Mouse (Mus musculus): Measurements from ENCODE around the gene Pik3c2a. TPM values are rescaled to one million over a fixed set of nuclear protein-coding genes. Genes with fewer than 3 reads are reported as not detected.

Pik3c2a gene
- polyA plus RNA-seq, 1 experiment from 2014 or later: 21.5 TPM

DNA sequence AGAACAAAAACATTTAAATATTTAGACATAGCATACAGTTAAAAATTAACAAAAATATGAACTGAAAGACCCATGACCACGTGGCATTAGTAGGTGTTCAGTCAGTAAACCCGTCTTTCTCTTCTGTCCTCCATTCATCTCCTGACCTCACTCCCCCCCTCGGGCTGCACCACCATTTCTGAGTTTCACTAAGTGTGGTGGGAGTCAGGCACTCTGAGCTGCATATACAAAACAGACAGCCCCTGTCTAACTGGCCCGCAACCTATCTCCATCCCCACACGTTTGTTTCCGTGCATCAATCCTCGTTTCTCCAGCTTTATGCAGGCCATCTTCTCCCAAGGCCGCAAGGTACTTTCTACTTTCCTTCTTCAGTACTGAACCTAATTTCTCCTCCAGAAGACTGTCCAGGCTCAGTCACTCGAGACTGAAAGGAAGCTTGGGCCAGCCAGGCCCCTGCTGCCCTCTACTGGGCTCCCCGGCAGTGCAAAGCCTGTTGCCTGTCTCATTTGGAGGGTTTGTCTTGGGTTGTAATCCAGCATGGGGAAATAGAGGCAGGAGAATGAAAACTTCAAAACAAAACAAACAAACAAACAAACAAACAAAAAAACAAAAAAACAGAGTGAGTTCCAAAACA is 119.8 kb downstream of the Pik3c2a start:
- H3K4me2 ChIP-seq (ENCODE audit: low read depth, low read length): no peak overlapping the region
- ATAC-seq (ENCODE audit: low read depth): peak; percentile 45; the same call in 1 of the 2 replicates

GRCm38 (mm10) chr7:116309456-116309855 is 133.8 kb downstream of the Pik3c2a start:
- H3K9ac ChIP-seq (ENCODE audit: low read depth, low read length): no peak overlapping the region
- H3K9me3 ChIP-seq (ENCODE audit: control insufficient read depth, low read length): no peaks in the 10 kb centered on the region
- H3K27ac ChIP-seq (replicated peaks; ENCODE audit: low read depth, low read length): no peak overlapping the region
- DNase-seq (ENCODE audit: low spot score): no peak
- no peak overlapping the region; the same call in 1 of the 2 replicates for H3K4me3 ChIP-seq (ENCODE audit: low read depth, low read length)
- no peaks in the 10 kb centered on the region for H3K36me3 ChIP-seq (ENCODE audit: control insufficient read depth, insufficient read depth, low read length)
- peaks cover 3% of the 10 kb centered on the region; the same call in 1 of the 2 replicates for H3K4me1 ChIP-seq (ENCODE audit: control insufficient read depth, insufficient read depth, low read length)
- no peak for ATAC-seq (ENCODE audit: low read depth)
- H3K27me3 ChIP-seq (replicated peaks; ENCODE audit: control insufficient read depth, insufficient read depth, low read length): peaks cover 35% of the 10 kb centered on the region
- H3K4me2 ChIP-seq (ENCODE audit: low read depth, low read length): peak overlapping the region; percentile 33; the same call in 1 of the 2 replicates
- WGBS: 18% methylated on average over 9 of the region's 9 CpGs

More for the DNA sequence above, 119.8 kb downstream of the Pik3c2a start:
- WGBS: 28% methylated on average over 10 of the region's 10 CpGs
- peak; percentile 82 for DNase-seq (ENCODE audit: low spot score)
- no peak overlapping the region for H3K9ac ChIP-seq (ENCODE audit: low read depth, low read length)
- H3K9me3 ChIP-seq (ENCODE audit: control insufficient read depth, low read length): no peaks in the 10 kb centered on the region
- H3K36me3 ChIP-seq (ENCODE audit: control insufficient read depth, insufficient read depth, low read length): no peaks in the 10 kb centered on the region
- H3K4me3 ChIP-seq (ENCODE audit: low read depth, low read length): no peak overlapping the region
- no peak overlapping the region for H3K27ac ChIP-seq (replicated peaks; ENCODE audit: low read depth, low read length)
- H3K4me1 ChIP-seq (ENCODE audit: control insufficient read depth, insufficient read depth, low read length): no peaks in the 10 kb centered on the region
- no peaks in the 10 kb centered on the region for H3K27me3 ChIP-seq (replicated peaks; ENCODE audit: control insufficient read depth, insufficient read depth, low read length)

- no peak for DNase-seq (ENCODE audit: low spot score)
- H3K9ac ChIP-seq (ENCODE audit: low read depth, low read length): 0 out of 2 replicates have a peak overlapping the region, but pooled peaks have one; percentile 37
Measured at GRCm38 (mm10) chr7:116308632-116308991, 134.6 kb downstream of the Pik3c2a start.

GRCm38 (mm10) chr7:116307871-116308631 is 135.2 kb downstream of the Pik3c2a start, which contains the start of gene Plekha7:
Gene Plekha7, minus strand, starts transcription at chr7:116308376.
- Histone ChIP-seq H3K4me1 (ENCODE audit: control insufficient read depth, insufficient read depth, low read length) (peaks cover 3% of the 10 kb centered on the region; the same call in 1 of the 2 replicates), H3K4me2 (ENCODE audit: low read depth, low read length) (peak within 1 kb of the TSS; percentile 100), H3K4me3 (ENCODE audit: low read depth, low read length) (peak within 1 kb of the TSS; percentile 64), H3K9ac (ENCODE audit: low read depth, low read length) (peak within 1 kb of the TSS; percentile 57), H3K9me3 (ENCODE audit: control insufficient read depth, low read length) (no peaks in the 10 kb centered on the region), H3K27me3 (replicated peaks; ENCODE audit: control insufficient read depth, insufficient read depth, low read length) (peaks cover 35% of the 10 kb centered on the region), H3K36me3 (ENCODE audit: control insufficient read depth, insufficient read depth, low read length) (no peaks in the 10 kb centered on the region), H3K27ac (replicated peaks; ENCODE audit: low read depth, low read length) (no peak within 1 kb of the TSS)
- 0% methylated on average over 14 of the region's 65 CpGs for WGBS
- DNase-seq (ENCODE audit: low spot score): peak; percentile 75
- peak; percentile 68 for ATAC-seq (ENCODE audit: low read depth)

More at GRCm38 (mm10) chr7:116308632-116308991, 134.6 kb downstream of the Pik3c2a start:
- no peaks in the 10 kb centered on the region for H3K36me3 ChIP-seq (ENCODE audit: control insufficient read depth, insufficient read depth, low read length)
- WGBS: 2% methylated on average over 13 of the region's 16 CpGs
- peak overlapping the region; percentile 64 for H3K4me3 ChIP-seq (ENCODE audit: low read depth, low read length)
- H3K4me1 ChIP-seq (ENCODE audit: control insufficient read depth, insufficient read depth, low read length): peaks cover 3% of the 10 kb centered on the region; the same call in 1 of the 2 replicates
- ATAC-seq (ENCODE audit: low read depth): 0 out of 2 replicates have a peak, but pooled peaks have one; percentile 27
- peaks cover 35% of the 10 kb centered on the region for H3K27me3 ChIP-seq (replicated peaks; ENCODE audit: control insufficient read depth, insufficient read depth, low read length)
- no peak overlapping the region for H3K27ac ChIP-seq (replicated peaks; ENCODE audit: low read depth, low read length)
- H3K4me2 ChIP-seq (ENCODE audit: low read depth, low read length): peak overlapping the region; percentile 100
- no peaks in the 10 kb centered on the region for H3K9me3 ChIP-seq (ENCODE audit: control insufficient read depth, low read length)

DNA sequence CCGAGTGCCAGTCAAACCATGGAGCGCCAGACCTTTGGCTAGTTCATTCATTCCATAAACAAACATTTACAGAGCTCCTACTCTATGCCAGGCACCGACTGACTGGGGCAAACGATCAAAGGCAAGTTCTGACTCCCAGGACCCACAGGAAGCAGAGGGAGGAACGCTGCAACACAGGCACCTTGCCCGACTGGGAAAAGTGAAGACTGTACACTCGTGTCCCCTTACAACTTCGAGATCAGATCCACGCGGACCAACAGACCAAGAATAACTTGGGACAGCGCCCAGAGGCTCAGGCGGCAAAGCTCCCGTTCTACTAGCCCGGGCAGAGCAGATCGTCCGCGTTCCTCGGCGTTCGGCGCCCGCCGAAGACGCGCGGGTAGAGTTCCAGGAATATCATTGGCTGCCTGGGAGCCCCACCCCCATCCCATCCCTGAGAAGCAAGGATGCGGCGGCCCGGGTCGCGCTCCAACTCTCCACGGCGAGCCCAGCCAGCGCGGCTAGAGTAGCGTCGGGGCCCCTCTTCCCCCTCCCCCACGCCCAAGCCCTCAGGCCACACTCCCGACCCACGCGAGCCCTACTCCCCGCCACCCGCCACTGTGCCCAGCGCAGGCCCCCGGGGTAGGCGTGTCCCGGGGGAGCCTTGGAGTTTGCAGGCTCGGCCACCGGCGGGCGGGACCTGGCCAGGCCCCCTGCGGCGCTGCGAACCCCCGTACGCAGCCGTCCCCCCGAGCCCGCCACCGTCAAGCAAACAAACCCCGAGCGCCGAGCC is 136.0 kb downstream of the Pik3c2a start:
- WGBS: under 1% methylated on average over 19 of the region's 63 CpGs
- Histone ChIP-seq H3K27ac (replicated peaks; ENCODE audit: low read depth, low read length) (no peak overlapping the region), H3K4me3 (ENCODE audit: low read depth, low read length) (peak overlapping the region; percentile 64)

GRCm38 (mm10) chr7:116306601-116307000 is 136.6 kb downstream of the Pik3c2a start:
- no peak for DNase-seq (ENCODE audit: low spot score)
- Histone ChIP-seq H3K27me3 (replicated peaks; ENCODE audit: control insufficient read depth, insufficient read depth, low read length) (peaks cover 35% of the 10 kb centered on the region), H3K9ac (ENCODE audit: low read depth, low read length) (no peak overlapping the region), H3K9me3 (ENCODE audit: control insufficient read depth, low read length) (no peaks in the 10 kb centered on the region), H3K27ac (replicated peaks; ENCODE audit: low read depth, low read length) (no peak overlapping the region), H3K4me3 (ENCODE audit: low read depth, low read length) (peak overlapping the region; percentile 64), H3K4me1 (ENCODE audit: control insufficient read depth, insufficient read depth, low read length) (peaks cover 3% of the 10 kb centered on the region; the same call in 1 of the 2 replicates), H3K4me2 (ENCODE audit: low read depth, low read length) (peak overlapping the region; percentile 100), H3K36me3 (ENCODE audit: control insufficient read depth, insufficient read depth, low read length) (no peaks in the 10 kb centered on the region)
- WGBS: 16% methylated on average over 5 of the region's 5 CpGs
- ATAC-seq (ENCODE audit: low read depth): no peak

More for the DNA sequence above, 136.0 kb downstream of the Pik3c2a start:
- H3K4me1 ChIP-seq (ENCODE audit: control insufficient read depth, insufficient read depth, low read length): peaks cover 3% of the 10 kb centered on the region; the same call in 1 of the 2 replicates
- ATAC-seq (ENCODE audit: low read depth) (peak; percentile 88), DNase-seq (ENCODE audit: low spot score) (peak; percentile 85)
- H3K9me3 ChIP-seq (ENCODE audit: control insufficient read depth, low read length): no peaks in the 10 kb centered on the region
- H3K27me3 ChIP-seq (replicated peaks; ENCODE audit: control insufficient read depth, insufficient read depth, low read length): peaks cover 35% of the 10 kb centered on the region
- H3K4me2 ChIP-seq (ENCODE audit: low read depth, low read length): peak overlapping the region; percentile 100
- peak overlapping the region; percentile 57 for H3K9ac ChIP-seq (ENCODE audit: low read depth, low read length)
- H3K36me3 ChIP-seq (ENCODE audit: control insufficient read depth, insufficient read depth, low read length): no peaks in the 10 kb centered on the region

GRCm38 (mm10) chr7:116301661-116302311 is 141.5 kb downstream of the Pik3c2a start:
- ATAC-seq (ENCODE audit: low read depth): no peak
- H3K27ac ChIP-seq (replicated peaks; ENCODE audit: low read depth, low read length): no peak overlapping the region
- WGBS: 90% methylated on average over 5 of the region's 5 CpGs
- H3K9me3 ChIP-seq (ENCODE audit: control insufficient read depth, low read length): no peaks in the 10 kb centered on the region
- H3K4me1 ChIP-seq (ENCODE audit: control insufficient read depth, insufficient read depth, low read length): no peaks in the 10 kb centered on the region
- H3K27me3 ChIP-seq (replicated peaks; ENCODE audit: control insufficient read depth, insufficient read depth, low read length): peaks cover 18% of the 10 kb centered on the region
- DNase-seq (ENCODE audit: low spot score): no peak
- no peak overlapping the region for H3K4me3 ChIP-seq (ENCODE audit: low read depth, low read length)
- no peaks in the 10 kb centered on the region for H3K36me3 ChIP-seq (ENCODE audit: control insufficient read depth, insufficient read depth, low read length)
- no peak overlapping the region for H3K4me2 ChIP-seq (ENCODE audit: low read depth, low read length)
- no peak overlapping the region for H3K9ac ChIP-seq (ENCODE audit: low read depth, low read length)

DNA sequence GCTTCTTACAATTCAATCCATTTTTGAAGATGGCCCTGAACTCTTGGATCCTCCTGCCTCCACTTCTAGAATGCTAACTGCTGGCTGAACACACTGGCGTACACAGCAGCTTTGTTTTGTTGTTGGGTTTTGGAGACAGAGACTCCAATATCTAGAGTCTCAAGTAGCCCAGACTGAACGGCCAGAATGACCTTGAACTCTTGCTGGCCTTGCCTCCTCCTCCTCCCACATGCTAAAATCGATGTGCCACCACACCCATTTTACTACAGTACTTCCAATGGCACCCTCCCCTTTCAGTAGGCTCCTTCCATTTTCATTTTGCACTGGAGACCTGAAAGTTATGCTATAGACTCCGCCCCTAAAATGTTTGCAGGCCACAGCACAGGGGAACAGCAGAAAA is 142.1 kb downstream of the Pik3c2a start:
- no peaks in the 10 kb centered on the region for H3K9me3 ChIP-seq (ENCODE audit: control insufficient read depth, low read length)
- H3K36me3 ChIP-seq (ENCODE audit: control insufficient read depth, insufficient read depth, low read length): no peaks in the 10 kb centered on the region
- no peak overlapping the region for H3K9ac ChIP-seq (ENCODE audit: low read depth, low read length)
- DNase-seq (ENCODE audit: low spot score): no peak
- 79% methylated on average over 4 of the region's 4 CpGs for WGBS
- 0 out of 2 replicates have a peak, but pooled peaks cover 11% of the 10 kb centered on the region for H3K27me3 ChIP-seq (replicated peaks; ENCODE audit: control insufficient read depth, insufficient read depth, low read length)
- H3K27ac ChIP-seq (replicated peaks; ENCODE audit: low read depth, low read length): no peak overlapping the region
- H3K4me3 ChIP-seq (ENCODE audit: low read depth, low read length): no peak overlapping the region
- H3K4me2 ChIP-seq (ENCODE audit: low read depth, low read length): no peak overlapping the region
- ATAC-seq (ENCODE audit: low read depth): no peak
- H3K4me1 ChIP-seq (ENCODE audit: control insufficient read depth, insufficient read depth, low read length): no peaks in the 10 kb centered on the region

Data from embryonic facial prominence, embryonic 14.5 days (tissue).